Mouse (Mus musculus) midbrain, embryonic 10.5 days (tissue): ENCODE results near the gene Acap2. TPM values are rescaled to one million over a fixed set of nuclear protein-coding genes. Genes with fewer than 3 reads are reported as not detected.

Experiments used
- DNase-seq: peaks from one replicate; pipeline ENCODE4 v3.0.0-alpha.2; 2017; ENCODE audit warnings: low spot score
- H3K27ac ChIP-seq: fragments of 300-500 bp; sonication (generic); replicated peaks from 2 replicates; pipeline ENCODE4 v1.5.1; 2016; ENCODE audit warnings: mild to moderate bottlenecking
- H3K27me3 ChIP-seq: fragments of 300-500 bp; sonication (generic); 2 replicates; pipeline ENCODE4 v1.6.1; 2016; ENCODE audit warnings: low read depth, mild to moderate bottlenecking; ENCODE audit not compliant: poor library complexity, severe bottlenecking
- H3K36me3 ChIP-seq: fragments of 300-500 bp; sonication (generic); 2 replicates; pipeline ENCODE4 v1.6.1; 2016; ENCODE audit warnings: mild to moderate bottlenecking, moderate library complexity
- H3K4me1 ChIP-seq: fragments of 300-500 bp; sonication (generic); 2 replicates; pipeline ENCODE4 v1.6.1; 2016
- H3K4me3 ChIP-seq: fragments of 300-500 bp; sonication (generic); 2 replicates; pipeline ENCODE4 v1.5.1; 2016; ENCODE audit warnings: mild to moderate bottlenecking, moderate library complexity
- H3K9me3 ChIP-seq: fragments of 300-500 bp; sonication (generic); replicated peaks from 2 replicates; pipeline ENCODE4 v1.6.1; 2016; ENCODE audit warnings: mild to moderate bottlenecking
- WGBS: fragments of 180-500 bp; shearing (Covaris S2); methylation state at CpG from one replicate; pipeline ENCODE4 v1.1.7; 2016; 5-methylcytosine and 5-hydroxymethylcytosine counted together
- polyA plus RNA-seq: library from polyadenylated mRNA; unstranded; fragments of >200 nt; fragmentation: Nextera tagmentation; extraction: Ambion mirVana; gene quantifications from 2 replicates; pipeline ENCODE4 v1.2.1, GENCODE M21; 2016

Acap2 gene
- polyA plus RNA-seq, 1 experiment from 2014 or later: 16.9 TPM

- Histone ChIP-seq H3K4me3 (no peak overlapping the region), H3K27ac (no peak overlapping the region), H3K4me1 (no peaks in the 10 kb centered on the region), H3K36me3 (peaks cover 48% of the 10 kb centered on the region), H3K9me3 (no peaks in the 10 kb centered on the region), H3K27me3 (no peaks in the 10 kb centered on the region)
- WGBS: 84% methylated on average over 1 of the region's 1 CpGs
- no peak for DNase-seq
Measured at GRCm38 (mm10) chr16:31099906-31100305, 101.1 kb downstream of the Acap2 start.

- no peak for DNase-seq
- no peaks in the 10 kb centered on the region for H3K27me3 ChIP-seq
- no peak overlapping the region for H3K4me3 ChIP-seq
- WGBS: 72% methylated on average over 6 of the region's 6 CpGs
- 0 out of 2 replicates have a peak, but pooled peaks cover under 1% of the 10 kb centered on the region for H3K36me3 ChIP-seq
- no peaks in the 10 kb centered on the region for H3K9me3 ChIP-seq
- peaks cover 18% of the 10 kb centered on the region for H3K4me1 ChIP-seq
- no peak overlapping the region for H3K27ac ChIP-seq
Measured at GRCm38 (mm10) chr16:31094036-31094435, 107.0 kb downstream of the Acap2 start.

- Histone ChIP-seq H3K4me3 (no peak overlapping the region), H3K4me1 (peaks cover 18% of the 10 kb centered on the region), H3K9me3 (no peaks in the 10 kb centered on the region), H3K27ac (0 out of 2 replicates have a peak overlapping the region, but pooled peaks have one; percentile 49), H3K27me3 (no peaks in the 10 kb centered on the region), H3K36me3 (no peaks in the 10 kb centered on the region)
- peak; percentile 42 for DNase-seq
- 29% methylated on average over 9 of the region's 9 CpGs for WGBS
Measured at GRCm38 (mm10) chr16:31093186-31093585, 107.9 kb downstream of the Acap2 start.

GRCm38 (mm10) chr16:31081891-31082290 lies 119.2 kb downstream of the Acap2 start:
- 76% methylated on average over 6 of the region's 6 CpGs for WGBS
- peaks cover 26% of the 10 kb centered on the region for H3K4me1 ChIP-seq
- DNase-seq: no peak
- 0 out of 2 replicates have a peak, but pooled peaks cover 2% of the 10 kb centered on the region for H3K36me3 ChIP-seq
- no peaks in the 10 kb centered on the region for H3K27me3 ChIP-seq
- H3K4me3 ChIP-seq: peak overlapping the region; percentile 82
- peak overlapping the region; percentile 84 for H3K27ac ChIP-seq
- no peaks in the 10 kb centered on the region for H3K9me3 ChIP-seq

DNA sequence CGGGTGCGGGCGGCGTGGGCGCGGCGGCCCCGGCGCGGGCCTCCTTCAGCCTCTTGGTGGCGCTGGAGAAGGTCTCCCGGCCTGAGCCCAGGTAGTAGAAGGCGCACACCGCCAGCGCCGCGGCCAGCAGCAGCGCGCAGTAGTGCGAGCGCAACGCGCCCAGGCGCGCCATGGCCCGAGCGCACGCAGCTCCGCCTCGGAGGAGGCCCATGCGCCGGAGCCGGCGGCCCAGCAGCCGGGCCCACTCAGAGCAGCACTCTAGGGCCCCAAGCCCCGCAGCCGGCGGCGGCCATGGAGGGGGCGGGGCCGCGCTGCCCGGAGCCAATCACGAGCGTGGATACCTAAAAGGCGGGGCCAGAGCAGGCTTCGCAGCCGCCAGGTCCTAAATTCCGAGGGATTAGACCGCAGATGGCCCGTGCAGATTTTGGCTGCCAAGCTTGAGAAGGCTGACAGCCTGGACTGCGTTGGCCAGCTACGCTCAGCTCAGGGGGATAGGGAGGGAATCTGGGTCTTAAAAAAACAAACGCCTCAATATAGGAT lies 119.8 kb downstream of the Acap2 start, which contains the start of gene Xxylt1:
Gene Xxylt1, minus strand, starts transcription at position 308 of the 540 bp plus-strand sequence.
- Histone ChIP-seq H3K27ac (peak within 1 kb of the TSS; percentile 84), H3K4me3 (peak within 1 kb of the TSS; percentile 82), H3K9me3 (no peaks in the 10 kb centered on the region), H3K27me3 (no peaks in the 10 kb centered on the region), H3K4me1 (peaks cover 26% of the 10 kb centered on the region), H3K36me3 (0 out of 2 replicates have a peak, but pooled peaks cover 2% of the 10 kb centered on the region)
- WGBS: under 1% methylated on average over 54 of the region's 54 CpGs
- DNase-seq: peak; percentile 95

DNA sequence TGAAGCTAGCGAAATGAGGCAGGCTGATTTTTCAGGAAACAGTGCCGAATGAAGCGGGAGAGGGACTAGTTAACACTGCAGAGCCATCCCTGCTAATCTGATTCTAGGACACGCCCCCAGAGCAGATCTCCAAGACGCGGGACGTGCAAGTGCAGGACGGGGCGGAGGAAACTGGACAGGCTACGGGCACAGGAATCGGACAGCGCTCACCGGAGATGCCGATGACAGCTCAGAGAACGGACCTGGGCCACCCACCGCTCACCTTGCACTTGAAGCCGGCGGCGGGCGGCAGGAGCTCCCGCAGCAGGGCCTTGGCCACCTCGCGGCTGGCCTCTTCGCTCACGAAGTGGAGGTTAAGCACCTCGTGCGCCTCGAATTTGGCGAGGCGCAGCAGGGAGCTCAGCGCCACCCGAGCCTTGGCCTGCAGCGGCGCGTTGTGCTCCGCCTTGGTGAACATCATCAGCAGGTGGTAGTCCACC lies 120.4 kb downstream of the Acap2 start:
- H3K27me3 ChIP-seq: no peaks in the 10 kb centered on the region
- no peaks in the 10 kb centered on the region for H3K9me3 ChIP-seq

GRCm38 (mm10) chr16:31077396-31077795 lies 123.6 kb downstream of the Acap2 start:
- 93% methylated on average over 5 of the region's 5 CpGs for WGBS
- no peaks in the 10 kb centered on the region for H3K9me3 ChIP-seq
- peaks cover 26% of the 10 kb centered on the region for H3K4me1 ChIP-seq
- H3K27me3 ChIP-seq: no peaks in the 10 kb centered on the region
- no peak overlapping the region for H3K4me3 ChIP-seq
- no peak for DNase-seq
- H3K27ac ChIP-seq: no peak overlapping the region
- 0 out of 2 replicates have a peak, but pooled peaks cover 2% of the 10 kb centered on the region for H3K36me3 ChIP-seq

More for the DNA sequence above, 120.4 kb downstream of the Acap2 start:
- Histone ChIP-seq H3K27ac (peak overlapping the region; percentile 84), H3K36me3 (0 out of 2 replicates have a peak, but pooled peaks cover 2% of the 10 kb centered on the region), H3K4me3 (peak overlapping the region; percentile 82), H3K4me1 (peaks cover 26% of the 10 kb centered on the region)
- DNase-seq: peak; percentile 78
- under 1% methylated on average over 36 of the region's 36 CpGs for WGBS

DNA sequence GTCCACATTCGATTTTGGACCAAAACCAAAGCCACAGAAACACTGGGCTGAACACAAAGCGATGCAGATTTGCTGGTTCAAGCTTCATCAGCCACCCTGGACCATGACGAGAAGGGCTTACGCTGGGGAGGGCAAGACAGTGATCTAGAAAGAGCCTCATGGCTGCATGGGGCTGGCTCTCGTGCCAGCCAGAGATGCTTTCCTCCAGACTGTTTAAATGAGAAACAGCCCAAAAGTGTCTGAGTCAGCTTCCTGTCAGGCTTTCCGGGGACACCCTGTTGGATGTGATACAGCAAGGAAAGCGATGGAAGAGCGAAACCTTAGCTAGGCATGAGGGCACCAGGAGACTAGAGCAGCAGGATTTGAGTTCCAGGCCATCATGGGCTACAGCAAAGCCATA lies 124.6 kb downstream of the Acap2 start:
- Histone ChIP-seq H3K4me3 (no peak overlapping the region), H3K36me3 (0 out of 2 replicates have a peak, but pooled peaks cover 2% of the 10 kb centered on the region), H3K27ac (no peak overlapping the region), H3K27me3 (no peaks in the 10 kb centered on the region), H3K4me1 (peaks cover 21% of the 10 kb centered on the region), H3K9me3 (no peaks in the 10 kb centered on the region)
- 87% methylated on average over 8 of the region's 8 CpGs for WGBS
- no peak for DNase-seq

DNA sequence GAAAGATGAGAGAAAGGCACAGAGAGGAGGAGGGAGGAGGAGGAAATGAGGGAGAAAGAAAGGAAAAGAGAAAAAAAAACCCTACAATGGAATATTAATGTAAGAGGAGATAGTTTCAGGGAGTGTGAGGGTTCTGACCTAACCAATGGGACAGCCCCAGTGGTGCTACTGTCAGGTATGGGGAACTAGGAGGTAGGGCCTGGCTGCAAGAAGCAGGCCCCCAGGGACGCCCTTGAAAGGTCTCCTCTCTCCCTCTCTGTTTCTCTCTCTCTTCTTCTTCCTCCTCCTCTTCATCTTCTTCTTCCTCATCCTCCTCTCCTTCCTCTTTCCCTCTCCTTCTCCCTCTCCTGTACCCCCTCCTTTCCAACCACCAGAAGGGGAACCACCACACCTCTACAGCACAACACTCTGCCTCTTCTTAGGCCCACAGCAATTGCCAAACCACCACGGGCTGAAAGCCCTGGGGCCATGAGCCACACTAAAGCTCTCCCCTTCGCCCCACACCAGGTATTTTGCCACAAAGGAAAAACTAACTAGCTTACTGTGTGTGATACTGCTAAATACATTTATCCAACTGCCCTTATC lies 126.6 kb downstream of the Acap2 start:
- 87% methylated on average over 3 of the region's 3 CpGs for WGBS
- Histone ChIP-seq H3K27me3 (no peaks in the 10 kb centered on the region), H3K27ac (no peak overlapping the region), H3K36me3 (0 out of 2 replicates have a peak, but pooled peaks cover 2% of the 10 kb centered on the region), H3K4me3 (no peak overlapping the region), H3K4me1 (peaks cover 17% of the 10 kb centered on the region), H3K9me3 (no peaks in the 10 kb centered on the region)
- DNase-seq: no peak

DNA sequence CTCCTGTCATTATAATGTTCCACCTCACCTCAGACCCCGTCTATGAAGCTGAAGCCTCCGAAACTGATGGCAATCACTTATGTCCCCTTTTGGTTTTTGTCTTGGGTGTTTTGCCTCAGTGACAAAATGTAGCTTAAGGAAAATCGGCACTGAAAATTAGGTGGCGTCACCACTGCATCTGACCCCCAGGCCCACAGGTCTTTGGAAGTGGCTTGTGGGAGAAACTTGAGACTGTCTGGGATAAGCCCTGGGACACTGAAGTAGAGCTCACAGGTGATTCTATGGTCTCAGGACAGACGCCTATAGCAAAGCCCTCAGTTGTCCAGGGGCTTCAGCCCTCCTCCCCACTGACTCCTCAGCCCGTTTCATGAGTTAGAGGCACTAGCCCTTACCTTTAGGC lies 129.3 kb downstream of the Acap2 start:
- no peak overlapping the region for H3K4me3 ChIP-seq
- H3K27me3 ChIP-seq: no peaks in the 10 kb centered on the region
- H3K27ac ChIP-seq: no peak overlapping the region
- WGBS: 83% methylated on average over 6 of the region's 6 CpGs
- peaks cover 18% of the 10 kb centered on the region for H3K4me1 ChIP-seq
- no peaks in the 10 kb centered on the region for H3K36me3 ChIP-seq
- DNase-seq: no peak
- H3K9me3 ChIP-seq: no peaks in the 10 kb centered on the region

GRCm38 (mm10) chr16:31070358-31071133 lies 130.5 kb downstream of the Acap2 start:
- DNase-seq: peak; percentile 85
- Histone ChIP-seq H3K9me3 (no peaks in the 10 kb centered on the region), H3K4me1 (peaks cover 29% of the 10 kb centered on the region), H3K36me3 (no peaks in the 10 kb centered on the region), H3K27me3 (no peaks in the 10 kb centered on the region), H3K27ac (peak overlapping the region; percentile 68), H3K4me3 (peak overlapping the region; percentile 26; the same call in 1 of the 2 replicates)
- 17% methylated on average over 20 of the region's 21 CpGs for WGBS

DNA sequence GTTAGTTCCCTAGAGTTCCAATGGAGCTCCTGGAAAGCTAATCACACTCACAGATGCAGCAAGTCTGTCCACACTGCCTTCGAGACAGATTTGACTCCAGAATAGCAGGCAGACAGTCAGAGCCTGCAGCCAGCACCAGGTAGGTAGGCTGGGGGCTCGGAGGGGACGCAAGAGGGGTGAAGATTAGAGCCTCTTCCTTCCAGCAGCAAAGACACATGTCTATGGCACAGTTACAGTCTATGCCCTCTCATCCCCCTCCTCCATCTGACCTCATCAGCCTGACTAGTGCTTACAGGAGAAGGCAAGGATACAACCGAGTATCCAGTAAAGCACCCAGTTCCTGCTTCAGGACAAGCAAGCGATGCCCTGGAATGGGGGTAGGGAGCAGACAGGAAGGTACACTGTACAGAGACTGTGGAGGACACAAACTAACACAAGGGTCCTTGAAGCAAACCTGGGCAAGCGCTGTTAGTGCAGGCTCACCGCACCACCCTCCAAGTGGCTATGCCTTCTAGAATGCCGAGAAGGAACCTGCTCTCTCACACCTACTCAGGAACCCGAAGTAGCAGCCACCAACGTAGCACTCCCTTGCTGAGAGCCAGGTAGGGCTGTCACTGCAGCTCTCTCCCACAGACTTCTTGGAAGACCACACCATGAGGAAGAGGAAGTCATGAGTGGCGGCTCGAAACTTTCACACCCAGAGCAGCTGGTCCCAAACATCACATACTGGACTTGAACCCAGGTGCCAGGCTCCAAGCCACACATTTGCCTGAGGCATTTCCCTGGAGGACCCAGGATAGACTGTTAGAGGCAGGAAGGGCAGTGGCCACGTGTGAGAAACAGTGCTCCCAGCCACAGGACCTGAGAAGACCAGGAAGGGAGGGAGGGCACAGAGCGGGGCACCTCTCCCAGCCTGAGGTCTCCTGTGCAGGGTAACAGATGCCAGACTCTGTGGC lies 131.6 kb downstream of the Acap2 start:
- DNase-seq: no peak
- no peak overlapping the region for H3K4me3 ChIP-seq
- no peaks in the 10 kb centered on the region for H3K36me3 ChIP-seq
- peaks cover 31% of the 10 kb centered on the region for H3K4me1 ChIP-seq
- H3K9me3 ChIP-seq: no peaks in the 10 kb centered on the region
- 88% methylated on average over 14 of the region's 14 CpGs for WGBS
- no peaks in the 10 kb centered on the region for H3K27me3 ChIP-seq
- H3K27ac ChIP-seq: no peak overlapping the region; the same call in 1 of the 2 replicates
